Mouse (Mus musculus) liver, adult 2 months (tissue): Measurements from ENCODE around the gene Ing2. TPM values are rescaled to one million over a fixed set of nuclear protein-coding genes. Genes with fewer than 3 reads are reported as not detected.

ENCODE experiments used
- DNase-seq: peaks from one replicate; pipeline ENCODE4 v3.0.0-alpha.2; 2011; ENCODE audit warnings: low read depth, low spot score; ENCODE audit errors: extremely low read depth
- H3K27ac ChIP-seq: fragments of 200-500 bp; replicated peaks from 2 replicates; pipeline ENCODE4 v1.5.1; 2012; ENCODE audit warnings: low read depth, mild to moderate bottlenecking, control low read depth, inconsistent platforms, low read length; ENCODE audit not compliant: insufficient read depth
- H3K27me3 ChIP-seq: fragments of 200-500 bp; 2 replicates; pipeline ENCODE4 v1.6.1; 2012; ENCODE audit warnings: mild to moderate bottlenecking, moderate library complexity, low read length, inconsistent platforms; ENCODE audit not compliant: control insufficient read depth, insufficient read depth
- H3K36me3 ChIP-seq: fragments of 200-500 bp; 2 replicates; pipeline ENCODE4 v1.6.1; 2012; ENCODE audit warnings: low read length, inconsistent platforms; ENCODE audit not compliant: control insufficient read depth, insufficient read depth
- H3K4me1 ChIP-seq: fragments of 200-500 bp; 2 replicates; pipeline ENCODE4 v1.6.1; 2011; ENCODE audit warnings: low read length; ENCODE audit not compliant: control insufficient read depth, insufficient read depth
- H3K4me3 ChIP-seq: fragments of 200-500 bp; 2 replicates; pipeline ENCODE4 v1.5.1; 2011; ENCODE audit warnings: low read depth, mild to moderate bottlenecking, control low read depth, low read length, moderate library complexity; ENCODE audit not compliant: insufficient read depth
- H3K79me2 ChIP-seq: fragments of 200-500 bp; 2 replicates; pipeline ENCODE4 v1.6.1; 2012; ENCODE audit warnings: inconsistent platforms, mild to moderate bottlenecking, low read length, moderate library complexity; ENCODE audit not compliant: control insufficient read depth, insufficient read depth
- H3K9ac ChIP-seq: fragments of 200-500 bp; 2 replicates; pipeline ENCODE4 v1.6.1; 2012; ENCODE audit warnings: low read depth, mild to moderate bottlenecking, control low read depth, inconsistent platforms, low read length
- CTCF ChIP-seq: fragments of 200-500 bp; IDR thresholded peaks from 2 replicates; pipeline ENCODE4 v1.5.1; 2011; ENCODE audit warnings: low read depth, low read length, control low read depth
- POLR2A ChIP-seq: fragments of 200-500 bp; IDR thresholded peaks from 2 replicates; pipeline ENCODE4 v1.6.1; 2011; ENCODE audit warnings: low read length, control low read depth; ENCODE audit not compliant: insufficient read depth; ENCODE audit errors: extremely low read depth
- WGBS: fragments of 180-500 bp; shearing (Covaris S2); methylation state at CpG from one replicate; pipeline ENCODE4 v1.1.7; 2018; 5-methylcytosine and 5-hydroxymethylcytosine counted together
- polyA plus RNA-seq: library from polyadenylated mRNA; depleted of rRNA; stranded (reverse); fragments of >200 nt; gene quantifications from 2 replicates; pipeline ENCODE4 v1.2.3, GENCODE M21; 2012
- total RNA-seq: library from RNA; depleted of rRNA; stranded (reverse); fragments of >200 nt; gene quantifications from 2 replicates; pipeline ENCODE4 v1.2.3, GENCODE M21; 2014

Ing2 gene
- total and polyA plus RNA-seq, 2 experiments = 2.6 to 11.4 TPM

DNA sequence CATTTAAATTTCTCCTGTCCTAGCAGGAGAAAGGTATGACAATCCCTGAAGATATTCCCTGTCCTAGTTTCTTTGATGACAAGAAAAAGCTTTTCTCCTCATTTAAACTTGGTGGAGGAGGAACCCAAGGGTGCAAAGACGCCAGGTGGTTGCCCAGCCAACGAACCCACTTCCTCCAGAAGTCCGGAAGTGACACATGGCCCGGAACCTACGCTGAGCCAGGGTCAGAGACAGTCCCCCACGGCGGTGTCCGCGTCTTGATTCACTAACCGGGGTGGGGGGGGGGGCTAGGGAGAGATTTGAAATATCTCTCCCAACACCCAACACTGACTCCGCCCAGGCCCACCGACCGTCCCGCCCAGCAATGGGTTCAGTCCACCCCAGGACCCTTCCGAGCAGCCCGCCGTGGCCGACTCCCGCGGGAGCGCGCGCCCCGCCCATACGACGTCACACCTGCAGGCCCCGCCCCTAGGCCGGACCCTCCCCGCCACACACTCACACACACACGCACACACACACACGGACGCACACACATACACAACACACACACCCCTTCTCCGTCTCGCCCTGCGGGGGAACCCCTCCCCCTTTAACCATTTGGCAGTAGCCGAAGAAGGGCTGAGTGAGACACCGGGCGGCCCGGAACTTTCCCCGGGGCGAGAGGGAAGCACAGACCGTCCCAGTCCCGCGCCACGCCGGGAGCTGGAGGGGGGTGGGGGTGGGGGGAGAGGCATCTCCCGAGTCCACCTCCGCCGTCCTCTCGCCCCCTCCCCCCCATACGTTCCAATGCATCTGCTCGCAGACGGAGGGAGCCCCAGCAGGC lies 1.8 kb downstream of the Ing2 start:
- Histone ChIP-seq H3K79me2 (peaks cover 9% of the 10 kb centered on the region; the same call in 1 of the 2 replicates), H3K36me3 (0 out of 2 replicates have a peak, but pooled peaks cover under 1% of the 10 kb centered on the region), H3K27me3 (no peaks in the 10 kb centered on the region), H3K4me3 (peak overlapping the region; percentile 78), H3K27ac (peak overlapping the region; percentile 72), H3K9ac (peak overlapping the region; percentile 98), H3K4me1 (peaks cover 5% of the 10 kb centered on the region; the same call in 1 of the 2 replicates)
- TF ChIP-seq CTCF (no peak), POLR2A (0 out of 2 replicates have a peak, but pooled peaks have one; percentile 25)
- WGBS = under 1% methylated on average over 53 of the region's 53 CpGs
- peak; percentile 75 for DNase-seq

DNA sequence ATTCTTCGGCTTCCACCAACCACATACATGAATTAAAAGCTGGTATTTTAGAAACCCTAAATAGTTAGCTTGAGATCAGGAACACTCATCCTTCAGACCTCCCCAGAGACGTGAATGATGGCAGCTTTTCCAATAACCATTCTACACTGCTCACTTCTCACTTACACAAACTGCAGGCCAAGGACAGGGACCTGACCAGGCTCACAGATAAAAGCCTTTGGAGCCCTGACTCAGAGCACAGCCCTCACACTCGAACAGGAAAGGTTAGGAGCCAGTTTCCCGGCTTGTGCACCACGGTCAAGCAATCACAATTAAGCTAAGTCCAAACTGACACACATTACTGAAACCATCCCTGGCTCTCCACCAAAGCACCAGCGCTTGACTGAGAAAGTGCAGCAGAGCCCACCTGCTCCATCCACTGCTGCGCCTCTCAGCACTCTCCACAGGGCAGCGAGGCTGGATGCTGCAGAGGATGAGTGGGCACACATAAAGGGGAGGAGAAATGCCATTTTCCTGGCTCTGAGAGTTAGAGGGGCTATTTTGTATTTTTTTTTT lies 11.0 kb downstream of the Ing2 start:
- Histone ChIP-seq H3K27ac (no peak overlapping the region), H3K4me3 (no peak overlapping the region), H3K9ac (no peak overlapping the region), H3K79me2 (peaks cover 3% of the 10 kb centered on the region; the same call in 1 of the 2 replicates), H3K36me3 (peaks cover 13% of the 10 kb centered on the region), H3K27me3 (no peaks in the 10 kb centered on the region), H3K4me1 (no peaks in the 10 kb centered on the region)
- 89% methylated on average over 8 of the region's 8 CpGs for WGBS
- no peak for DNase-seq
- no peak for TF ChIP-seq POLR2A
- no peak for TF ChIP-seq CTCF

DNA sequence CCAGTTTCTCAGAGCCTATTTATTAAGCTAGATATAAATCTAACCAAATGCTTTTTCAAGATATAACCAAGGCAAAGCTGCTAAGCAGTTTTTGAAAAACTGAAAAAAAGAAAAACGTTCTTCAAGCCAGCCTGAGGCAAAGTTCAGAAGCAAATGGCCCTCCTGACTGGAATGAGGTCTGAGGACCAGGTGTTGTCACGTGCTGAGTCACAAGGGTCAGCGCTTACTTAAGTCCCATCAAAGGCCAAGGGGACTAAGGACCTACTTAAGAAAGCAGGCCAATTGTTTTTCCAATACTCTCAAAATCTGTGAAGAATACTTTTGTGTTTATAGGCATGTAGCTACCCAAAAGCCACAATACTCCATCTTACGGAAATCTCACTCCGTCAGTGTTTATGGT lies 12.2 kb downstream of the Ing2 start:
- H3K36me3 ChIP-seq = peaks cover 10% of the 10 kb centered on the region
- TF ChIP-seq POLR2A (no peak), CTCF (no peak)
- WGBS = 91% methylated on average over 5 of the region's 5 CpGs
- 0 out of 2 replicates have a peak, but pooled peaks cover 3% of the 10 kb centered on the region for H3K79me2 ChIP-seq
- no peak overlapping the region for H3K9ac ChIP-seq
- H3K27me3 ChIP-seq = no peaks in the 10 kb centered on the region
- H3K4me1 ChIP-seq = no peaks in the 10 kb centered on the region
- H3K4me3 ChIP-seq = no peak overlapping the region
- H3K27ac ChIP-seq = no peak overlapping the region
- no peak for DNase-seq

GRCm38 (mm10) chr8:47662716-47663115 lies 12.6 kb downstream of the Ing2 start:
- no peak for DNase-seq
- 0 out of 2 replicates have a peak, but pooled peaks cover 3% of the 10 kb centered on the region for H3K79me2 ChIP-seq
- TF ChIP-seq POLR2A (no peak), CTCF (no peak)
- no peak overlapping the region for H3K27ac ChIP-seq
- H3K36me3 ChIP-seq = peaks cover 6% of the 10 kb centered on the region
- H3K4me3 ChIP-seq = no peak overlapping the region
- 96% methylated on average over 5 of the region's 5 CpGs for WGBS
- no peaks in the 10 kb centered on the region for H3K4me1 ChIP-seq
- H3K9ac ChIP-seq = no peak overlapping the region
- H3K27me3 ChIP-seq = no peaks in the 10 kb centered on the region

- Histone ChIP-seq H3K27ac (no peak overlapping the region), H3K9ac (no peak overlapping the region), H3K27me3 (no peaks in the 10 kb centered on the region), H3K4me1 (no peaks in the 10 kb centered on the region), H3K4me3 (no peak overlapping the region), H3K36me3 (no peaks in the 10 kb centered on the region), H3K79me2 (0 out of 2 replicates have a peak, but pooled peaks cover 2% of the 10 kb centered on the region)
- no peak for DNase-seq
- 89% methylated on average over 7 of the region's 7 CpGs for WGBS
- TF ChIP-seq POLR2A = no peak
- no peak for TF ChIP-seq CTCF
These were observed 15.0 kb downstream of the Ing2 start for GRCm38 (mm10) chr8:47660394-47660793.

GRCm38 (mm10) chr8:47659463-47659862 lies 15.9 kb downstream of the Ing2 start:
- Histone ChIP-seq H3K36me3 (no peaks in the 10 kb centered on the region), H3K79me2 (no peaks in the 10 kb centered on the region), H3K27ac (no peak overlapping the region), H3K4me3 (no peak overlapping the region), H3K9ac (no peak overlapping the region), H3K4me1 (no peaks in the 10 kb centered on the region), H3K27me3 (no peaks in the 10 kb centered on the region)
- 57% methylated on average over 5 of the region's 5 CpGs for WGBS
- TF ChIP-seq POLR2A (no peak), CTCF (no peak)
- no peak for DNase-seq
